Mouse (Mus musculus) forebrain, postnatal 0 days (tissue): Measurements from ENCODE around the gene Gm26558. TPM values are rescaled to one million over a fixed set of nuclear protein-coding genes. Genes with fewer than 3 reads are reported as not detected.

ENCODE experiments used
- ATAC-seq: fragments of 200-750 bp; cut with Nextera tagmentation; 2 replicates; pipeline ENCODE4 v1.8.0; 2017; ENCODE audit warnings: mild to moderate bottlenecking, moderate library complexity
- DNase-seq: peaks from one replicate; pipeline ENCODE4 v3.0.0-alpha.2; 2015
- H3K27ac ChIP-seq: fragments of 300-500 bp; sonication (generic); 2 replicates; pipeline ENCODE4 v1.5.1; 2014; ENCODE audit warnings: low read depth, mild to moderate bottlenecking, antibody characterized with exemption, low read length, moderate library complexity, mixed read lengths
- H3K27me3 ChIP-seq: fragments of 300-500 bp; sonication (generic); 2 replicates; pipeline ENCODE4 v1.6.1; 2014; ENCODE audit warnings: mild to moderate bottlenecking, low read length, mixed read lengths; ENCODE audit not compliant: insufficient read depth
- H3K36me3 ChIP-seq: fragments of 300-500 bp; sonication (generic); 2 replicates; pipeline ENCODE4 v1.6.1; 2014; ENCODE audit warnings: mild to moderate bottlenecking, moderate library complexity; ENCODE audit not compliant: insufficient read depth
- H3K4me1 ChIP-seq: fragments of 300-500 bp; sonication (generic); 2 replicates; pipeline ENCODE4 v1.6.1; 2014; ENCODE audit warnings: antibody characterized with exemption; ENCODE audit not compliant: insufficient read depth
- H3K4me2 ChIP-seq: fragments of 300-500 bp; sonication (generic); 2 replicates; pipeline ENCODE4 v1.6.1; 2014; ENCODE audit warnings: low read depth, mild to moderate bottlenecking, moderate library complexity
- H3K4me3 ChIP-seq: fragments of 300-500 bp; sonication (generic); 2 replicates; pipeline ENCODE4 v1.5.1; 2014; ENCODE audit warnings: low read depth, low read length, mixed read lengths
- H3K9ac ChIP-seq: fragments of 300-500 bp; sonication (generic); 2 replicates; pipeline ENCODE4 v1.6.1; 2014; ENCODE audit warnings: mild to moderate bottlenecking
- H3K9me3 ChIP-seq: fragments of 300-500 bp; sonication (generic); 2 replicates; pipeline ENCODE4 v1.6.1; 2016; ENCODE audit warnings: low read length
- CTCF ChIP-seq: sonication (generic); IDR thresholded peaks from 2 replicates; pipeline ENCODE4 v1.5.1; 2016; ENCODE audit warnings: antibody characterized with exemption, control low read depth, low read depth
- WGBS: fragments of 180-500 bp; shearing (Covaris S2); extraction: QIAGEN DNeasy Blood & Tissue Kit; methylation state at CpG from one replicate; pipeline ENCODE4 v1.1.7; 2014; 5-methylcytosine and 5-hydroxymethylcytosine counted together
- polyA plus RNA-seq: library from polyadenylated mRNA; unstranded; fragments of >200 nt; fragmentation: Nextera tagmentation; extraction: Ambion mirVana; gene quantifications from 2 replicates; pipeline ENCODE4 v1.2.1, GENCODE M21; 2015
- total RNA-seq: library from RNA; depleted of rRNA; stranded (reverse); fragments of >200 nt; gene quantifications from 2 replicates; pipeline ENCODE4 v1.2.3, GENCODE M21; 2014

The Gm26558 gene
- total and polyA plus RNA-seq, 2 experiments from 2014 or later = 3.4 TPM; not detected in 1

GRCm38 (mm10) chr2:70695712-70696111 is 33.8 kb upstream of the Gm26558 start:
- no peaks in the 10 kb centered on the region for H3K9me3 ChIP-seq
- no peaks in the 10 kb centered on the region for H3K27me3 ChIP-seq
- H3K9ac ChIP-seq = no peak overlapping the region
- H3K4me1 ChIP-seq = no peaks in the 10 kb centered on the region
- no peak overlapping the region for H3K27ac ChIP-seq
- whole genome bisulfite sequencing = 93% methylated on average over 10 of the region's 10 CpGs
- no peak for TF ChIP-seq CTCF
- no peak for DNase-seq
- ATAC-seq = no peak
- H3K4me2 ChIP-seq = no peak overlapping the region
- no peak overlapping the region for H3K4me3 ChIP-seq
- peaks cover 12% of the 10 kb centered on the region for H3K36me3 ChIP-seq

GRCm38 (mm10) chr2:70690195-70690594 is 28.3 kb upstream of the Gm26558 start:
- WGBS = 85% methylated on average over 11 of the region's 11 CpGs
- no peak overlapping the region for H3K27ac ChIP-seq
- DNase-seq = no peak
- no peaks in the 10 kb centered on the region for H3K9me3 ChIP-seq
- no peak overlapping the region for H3K4me3 ChIP-seq
- H3K4me1 ChIP-seq = no peaks in the 10 kb centered on the region
- H3K9ac ChIP-seq = no peak overlapping the region
- no peak for ATAC-seq
- H3K27me3 ChIP-seq = no peaks in the 10 kb centered on the region
- H3K36me3 ChIP-seq = peaks cover 55% of the 10 kb centered on the region
- TF ChIP-seq CTCF = no peak
- H3K4me2 ChIP-seq = no peak overlapping the region

GRCm38 (mm10) chr2:70688454-70689078 is 26.7 kb upstream of the Gm26558 start:
- Histone ChIP-seq H3K4me2 (no peak overlapping the region), H3K36me3 (peaks cover 66% of the 10 kb centered on the region), H3K9ac (no peak overlapping the region), H3K27me3 (no peaks in the 10 kb centered on the region), H3K4me1 (no peaks in the 10 kb centered on the region), H3K9me3 (no peaks in the 10 kb centered on the region), H3K27ac (no peak overlapping the region), H3K4me3 (no peak overlapping the region)
- no peak; the same call in 1 of the 2 replicates for ATAC-seq
- WGBS = 93% methylated on average over 21 of the region's 21 CpGs
- no peak for TF ChIP-seq CTCF
- no peak for DNase-seq

GRCm38 (mm10) chr2:70682324-70682723 is 20.4 kb upstream of the Gm26558 start:
- no peak for ATAC-seq
- WGBS = 92% methylated on average over 2 of the region's 2 CpGs
- Histone ChIP-seq H3K9me3 (no peaks in the 10 kb centered on the region), H3K4me2 (no peak overlapping the region), H3K4me3 (no peak overlapping the region), H3K36me3 (peaks cover 79% of the 10 kb centered on the region), H3K27ac (no peak overlapping the region), H3K9ac (no peak overlapping the region), H3K4me1 (no peaks in the 10 kb centered on the region), H3K27me3 (no peaks in the 10 kb centered on the region)
- TF ChIP-seq CTCF = no peak
- no peak for DNase-seq

GRCm38 (mm10) chr2:70673445-70674126 is 11.7 kb upstream of the Gm26558 start:
- no peaks in the 10 kb centered on the region for H3K9me3 ChIP-seq
- no peaks in the 10 kb centered on the region for H3K4me1 ChIP-seq
- H3K9ac ChIP-seq = no peak overlapping the region
- no peak overlapping the region for H3K27ac ChIP-seq
- no peak overlapping the region for H3K4me3 ChIP-seq
- WGBS = 80% methylated on average over 7 of the region's 7 CpGs
- no peak for ATAC-seq
- peak; percentile 54 for TF ChIP-seq CTCF
- no peaks in the 10 kb centered on the region for H3K27me3 ChIP-seq
- peak; percentile 30 for DNase-seq
- H3K36me3 ChIP-seq = peaks cover 6% of the 10 kb centered on the region
- H3K4me2 ChIP-seq = no peak overlapping the region

DNA sequence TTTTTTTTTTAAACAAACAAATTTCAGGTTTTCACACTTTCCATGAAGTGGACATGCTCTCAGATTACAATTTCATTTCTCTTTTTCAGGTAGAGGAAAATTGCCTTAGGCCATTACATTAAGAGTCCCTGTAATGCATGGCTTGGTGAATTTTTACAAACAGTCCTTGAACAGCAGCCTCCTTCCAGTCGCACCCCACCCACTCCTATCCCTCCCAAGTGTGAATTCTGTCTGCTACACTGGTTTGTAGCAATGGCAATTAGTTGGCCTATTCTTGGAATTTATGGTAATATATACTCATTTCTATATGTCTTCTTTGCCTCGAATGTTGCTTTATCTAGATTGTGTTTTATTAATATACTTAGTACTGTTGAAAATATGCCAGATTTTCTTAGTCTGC is 10.6 kb upstream of the Gm26558 start:
- no peak overlapping the region for H3K4me3 ChIP-seq
- no peaks in the 10 kb centered on the region for H3K9me3 ChIP-seq
- H3K9ac ChIP-seq = no peak overlapping the region
- no peak overlapping the region for H3K27ac ChIP-seq
- H3K4me1 ChIP-seq = no peaks in the 10 kb centered on the region
- no peak for ATAC-seq
- no peak for TF ChIP-seq CTCF
- H3K4me2 ChIP-seq = no peak overlapping the region
- WGBS = 83% methylated on average over 2 of the region's 2 CpGs
- no peaks in the 10 kb centered on the region for H3K36me3 ChIP-seq
- H3K27me3 ChIP-seq = no peaks in the 10 kb centered on the region
- no peak for DNase-seq

- Histone ChIP-seq H3K9me3 (no peaks in the 10 kb centered on the region), H3K4me2 (no peak overlapping the region), H3K27me3 (no peaks in the 10 kb centered on the region), H3K36me3 (no peaks in the 10 kb centered on the region), H3K27ac (no peak overlapping the region), H3K4me3 (no peak overlapping the region), H3K4me1 (no peaks in the 10 kb centered on the region), H3K9ac (no peak overlapping the region)
- DNase-seq (no peak), ATAC-seq (no peak)
- TF ChIP-seq CTCF = no peak
- WGBS = 83% methylated on average over 2 of the region's 2 CpGs
Measured at GRCm38 (mm10) chr2:70669896-70670295, 8.0 kb upstream of the Gm26558 start.
